ENCODE assay signal across 24 mouse cellular contexts in genomic region chr1:138331596-138331995, GRCm38 (mm10). TPM values are rescaled to one million over a fixed set of nuclear protein-coding genes. Genes with fewer than 3 reads are reported as not detected.
DNase-seq lines count a peak whose midpoint lies in the region; TF ChIP-seq lines count a peak whose summit lies in the region.
"Had no signal": no experiment of that assay in that cellular context is flagged by ENCODE, and none has a peak within 500 bp of the region (broad histone marks: within the 10 kb centered on the region; RNA-seq: fewer than 3 reads in every experiment).

No protein-coding gene starts in this region.

- no peaks in the 10 kb centered on the region for H3K79me2 ChIP-seq in C2C12 (ENCODE audit: control insufficient read depth, insufficient read depth)

- peaks cover 13% of the 10 kb centered on the region for H3K4me1 ChIP-seq in embryonic fibroblast, embryonic 13.5 days (ENCODE audit: control insufficient read depth, insufficient read depth, low read length)
- H3K4me1 ChIP-seq: embryonic facial prominence, embryonic 10.5 days; embryonic facial prominence, embryonic 12.5 days had no signal

- DNase-seq in 3T3-L1 (ENCODE audit: low read depth, low spot score), result peak; percentile 61
- DNase-seq in kidney, postnatal 25 days, result no peak
- no peak for DNase-seq in lung, postnatal 10 days
- DNase-seq: adrenal gland, adult 8-10 months; adrenal gland, postnatal 14 days; adrenal gland, postnatal 36 days; B cell, adult 2 months; cerebellum, adult 11-12 months; cerebellum, adult 2 months; cerebellum, adult 9-10 months; cerebellum, postnatal 10 days; cerebellum, postnatal 25 days had no signal

- no peak overlapping the region for H3ac ChIP-seq in C2C12 (ENCODE audit: control insufficient read depth, insufficient read length, low read depth)

- no peak for TF ChIP-seq POLR2A in embryonic fibroblast, embryonic 13.5 days (IDR thresholded peaks at IDR 0.05; ENCODE audit: low read depth, low read length)

- no peaks in the 10 kb centered on the region for H3K27me3 ChIP-seq in C2C12 (ENCODE audit: control insufficient read depth, insufficient read depth, insufficient read length)
- H3K27me3 ChIP-seq: embryonic facial prominence, embryonic 12.5 days; forebrain, embryonic 12.5 days; Patski had no signal

- H3K4me3 ChIP-seq in C2C12 (ENCODE audit: insufficient read depth, poor library complexity, severe bottlenecking), result no peak overlapping the region
- H3K4me3 ChIP-seq in embryonic fibroblast, embryonic 13.5 days (ENCODE audit: insufficient read depth, low read length), result no peak overlapping the region
- H3K4me3 ChIP-seq: embryonic facial prominence, embryonic 10.5 days; embryonic facial prominence, embryonic 12.5 days; erythroblast, embryonic 14.5 days; forebrain, embryonic 10.5 days; forebrain, embryonic 12.5 days had no signal

- no peaks in the 10 kb centered on the region for H3K79me3 ChIP-seq in C2C12 (ENCODE audit: low read depth)

- TF ChIP-seq CTCF in C2C12 (IDR thresholded peaks at IDR 0.05; ENCODE audit: control insufficient read depth, insufficient read depth, insufficient read length), result no peak
- TF ChIP-seq CTCF in embryonic fibroblast, embryonic 13.5 days (IDR thresholded peaks at IDR 0.05; ENCODE audit: borderline replicate concordance, insufficient read depth, low read length), result no peak

- no peaks in the 10 kb centered on the region for H3K36me3 ChIP-seq in C2C12 (ENCODE audit: control insufficient read depth, insufficient read depth)
- H3K36me3 ChIP-seq: embryonic facial prominence, embryonic 10.5 days; embryonic facial prominence, embryonic 12.5 days; forebrain, embryonic 10.5 days; forebrain, embryonic 12.5 days had no signal

- peak overlapping the region; percentile 15; the same call in 1 of the 2 replicates for H3K27ac ChIP-seq in embryonic fibroblast, embryonic 13.5 days (ENCODE audit: insufficient read depth, low read length)
- H3K27ac ChIP-seq: embryonic facial prominence, embryonic 10.5 days; embryonic facial prominence, embryonic 12.5 days; forebrain, embryonic 10.5 days; forebrain, embryonic 12.5 days had no signal

TF ChIP-seq in C2C12, 6 proteins besides CTCF, POLR2A, EP300 and RAD21:
- TF ChIP-seq FOSL1 (IDR thresholded peaks at IDR 0.05; ENCODE audit: insufficient read depth, low read length, poor library complexity, severe bottlenecking), result no peak
- TF ChIP-seq CEBPB (IDR thresholded peaks at IDR 0.05; ENCODE audit: low read depth), result peak; percentile 77

RNA-seq across cellular contexts. Expression of gene Atp6v1g3, which starts 58.1 kb away (rescaled TPM):
- not detected for polyA plus RNA-seq in C2C12 (2012; fragmentation: generic; extraction: Trizol)
- polyA plus RNA-seq in embryonic fibroblast, embryonic 13.5 days (2011; ENCODE audit: insufficient read length, low read depth, missing spikeins), result not detected in 2 replicates
- polyA plus RNA-seq: cerebellum, adult 2 months; cortical plate, adult 2 months; embryonic facial prominence, embryonic 10.5 days; erythroblast, embryonic 14.5 days; forebrain, embryonic 10.5 days; forebrain, embryonic 12.5 days; forebrain, embryonic 14.5 days; forebrain, embryonic 16.5 days; frontal cortex, adult 2 months; Patski had no signal
